Mouse (Mus musculus): ENCODE data around the gene 1700018B08Rik. TPM values are rescaled to one million over a fixed set of nuclear protein-coding genes. Genes with fewer than 3 reads are reported as not detected.
A peak's percentile ranks its signal among the peaks of the same experiment; 100 is the strongest.

Gene 1700018B08Rik
- total RNA-seq, 1 experiment, result 2.6 TPM

DNA sequence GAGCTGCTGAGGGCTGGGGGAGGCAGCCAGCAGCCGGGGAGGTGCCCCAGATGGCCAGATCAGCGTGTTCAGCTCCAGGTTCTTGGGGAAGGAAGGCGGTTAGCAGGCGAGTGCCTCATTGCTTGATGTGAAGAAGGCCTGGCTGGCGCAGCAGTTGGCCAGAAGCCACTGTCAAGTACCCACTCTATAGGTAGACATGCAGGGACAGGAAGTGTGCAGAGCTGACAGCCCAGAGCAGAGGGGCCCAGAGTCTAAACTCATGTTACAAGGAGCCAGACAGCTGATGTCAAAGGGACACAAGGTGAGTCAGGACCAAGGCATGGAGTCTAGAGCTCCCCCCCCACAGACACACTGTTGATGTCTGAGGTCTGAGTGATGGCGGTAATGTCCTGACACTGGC is 5.9 kb upstream of the 1700018B08Rik start:
- Histone ChIP-seq H3K27ac (ENCODE audit: insufficient read depth, low read depth, low read length, poor library complexity, severe bottlenecking) (no peak overlapping the region), H3K4me1 (ENCODE audit: control insufficient read depth in 2 of 2, insufficient read depth in 2 of 2, low read length in 2 of 2, poor library complexity in 1 of 2) (peaks cover 0 to 13% of the 10 kb centered on the region in 2 experiments; a peak in 2 of 4 replicates), H3K9ac (ENCODE audit: insufficient read depth, low read depth, low read length, poor library complexity, severe bottlenecking) (no peak overlapping the region), H3K36me3 (ENCODE audit: control insufficient read depth, insufficient read depth, low read length, poor library complexity, severe bottlenecking) (peaks cover 27% of the 10 kb centered on the region), H3K4me3 (ENCODE audit: insufficient read depth in 1 of 2, low read depth in 1 of 2, low read length in 2 of 2, poor library complexity in 1 of 2, severe bottlenecking in 1 of 2) (no peak overlapping the region), H3K9me3 (ENCODE audit: control insufficient read depth, insufficient read depth, low read depth, low read length) (no peaks in the 10 kb centered on the region)
- no peak for TF ChIP-seq ZNF384 (IDR thresholded peaks at IDR 0.05; ENCODE audit: low read depth, low read length)
- no peak for TF ChIP-seq ZC3H11A (IDR thresholded peaks at IDR 0.05; ENCODE audit: borderline replicate concordance, low read depth, low read length)
- no peak for DNase-seq (ENCODE audit: low read depth, low spot score)
- in situ Hi-C loops (cut with MboI; ENCODE audit: low sequenced_read_pairs in 2 of 2, unreplicated experiment in 2 of 2), result no loop called here

DNA sequence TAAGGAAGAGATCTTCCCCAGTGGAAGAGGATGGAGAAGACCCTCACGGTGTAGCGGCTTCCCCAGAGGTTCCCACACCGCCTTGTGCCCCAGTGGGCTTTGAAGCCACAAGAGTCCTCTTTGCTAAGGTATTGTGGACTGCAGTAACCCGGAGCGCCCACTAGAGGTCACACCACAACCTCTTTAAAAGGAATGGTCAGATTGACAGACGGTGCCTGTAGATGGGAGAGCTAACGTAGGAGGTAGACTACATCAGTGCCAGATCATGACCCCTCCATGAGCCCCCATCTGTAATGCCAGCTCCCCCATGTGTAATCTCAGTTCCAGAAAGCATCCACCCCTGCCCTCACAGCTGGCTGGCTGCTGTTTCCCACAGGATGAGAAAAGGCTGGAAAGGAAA is 3.0 kb upstream of the 1700018B08Rik start:
- Histone ChIP-seq H3K9ac (ENCODE audit: insufficient read depth, low read depth, low read length, poor library complexity, severe bottlenecking) (no peak overlapping the region), H3K36me3 (ENCODE audit: control insufficient read depth, insufficient read depth, low read length, poor library complexity, severe bottlenecking) (peaks cover 9% of the 10 kb centered on the region; the same call in 1 of the 2 replicates), H3K9me3 (ENCODE audit: control insufficient read depth, insufficient read depth, low read depth, low read length) (no peaks in the 10 kb centered on the region), H3K27ac (ENCODE audit: insufficient read depth, low read depth, low read length, poor library complexity, severe bottlenecking) (no peak overlapping the region), H3K4me3 (ENCODE audit: insufficient read depth in 1 of 2, low read depth in 1 of 2, low read length in 2 of 2, poor library complexity in 1 of 2, severe bottlenecking in 1 of 2) (no peak overlapping the region), H3K4me1 (ENCODE audit: control insufficient read depth in 2 of 2, insufficient read depth in 2 of 2, low read length in 2 of 2, poor library complexity in 1 of 2) (peaks cover 0 to 16% of the 10 kb centered on the region in 2 experiments; a peak in 2 of 4 replicates)
- DNase-seq (ENCODE audit: low read depth, low spot score), result peak; percentile 78
- TF ChIP-seq ZC3H11A (IDR thresholded peaks at IDR 0.05; ENCODE audit: borderline replicate concordance, low read depth, low read length) (peak; percentile 83; the same call in 1 of the 2 replicates), MAFK (IDR thresholded peaks at IDR 0.05; ENCODE audit: insufficient read depth, low read depth, low read length) (no peak)
- in situ Hi-C loops (cut with MboI; ENCODE audit: low sequenced_read_pairs in 2 of 2, unreplicated experiment in 2 of 2), result no loop called here

DNA sequence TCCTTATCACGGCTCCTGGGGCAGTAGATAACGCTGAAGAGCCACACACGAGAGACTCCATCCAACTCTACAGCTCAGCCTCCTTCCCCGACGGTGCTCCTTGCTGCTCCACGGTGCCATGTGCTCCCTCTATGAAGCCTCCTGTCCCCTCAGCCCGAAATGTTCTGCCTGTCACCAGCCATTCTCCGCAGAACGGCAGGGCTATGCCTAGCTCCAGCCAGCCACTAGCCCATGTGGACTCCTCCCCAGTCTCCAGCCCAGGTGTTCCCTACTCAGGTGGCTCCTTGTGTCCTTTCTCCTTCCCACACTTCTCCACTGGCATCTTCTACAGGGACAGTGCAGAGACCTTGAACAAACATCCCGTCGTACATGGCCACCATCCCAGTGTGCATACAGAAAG is 816 bp upstream of the 1700018B08Rik start:
- Histone ChIP-seq H3K4me3 (ENCODE audit: insufficient read depth in 1 of 2, low read depth in 1 of 2, low read length in 2 of 2, poor library complexity in 1 of 2, severe bottlenecking in 1 of 2) (no peak overlapping the region), H3K27ac (ENCODE audit: insufficient read depth, low read depth, low read length, poor library complexity, severe bottlenecking) (no peak overlapping the region), H3K9ac (ENCODE audit: insufficient read depth, low read depth, low read length, poor library complexity, severe bottlenecking) (no peak overlapping the region), H3K36me3 (ENCODE audit: control insufficient read depth, insufficient read depth, low read length, poor library complexity, severe bottlenecking) (no peaks in the 10 kb centered on the region), H3K4me1 (ENCODE audit: control insufficient read depth in 2 of 2, insufficient read depth in 2 of 2, low read length in 2 of 2, poor library complexity in 1 of 2) (peaks cover 0 to 3% of the 10 kb centered on the region in 2 experiments; a peak in 1 of 4 replicates), H3K9me3 (ENCODE audit: control insufficient read depth, insufficient read depth, low read depth, low read length) (no peaks in the 10 kb centered on the region)
- TF ChIP-seq ZC3H11A (IDR thresholded peaks at IDR 0.05; ENCODE audit: borderline replicate concordance, low read depth, low read length) (no peak), ZNF384 (IDR thresholded peaks at IDR 0.05; ENCODE audit: low read depth, low read length) (no peak), MAFK (IDR thresholded peaks at IDR 0.05; ENCODE audit: insufficient read depth, low read depth, low read length) (no peak), CHD2 (IDR thresholded peaks at IDR 0.05; ENCODE audit: low read depth, low read length) (no peak), HCFC1 (IDR thresholded peaks at IDR 0.05; ENCODE audit: borderline replicate concordance, insufficient read depth, low read length) (no peak)
- in situ Hi-C loops (cut with MboI; ENCODE audit: low sequenced_read_pairs in 2 of 2, unreplicated experiment in 2 of 2), result no loop called here
- no peak for DNase-seq (ENCODE audit: low read depth, low spot score)

DNA sequence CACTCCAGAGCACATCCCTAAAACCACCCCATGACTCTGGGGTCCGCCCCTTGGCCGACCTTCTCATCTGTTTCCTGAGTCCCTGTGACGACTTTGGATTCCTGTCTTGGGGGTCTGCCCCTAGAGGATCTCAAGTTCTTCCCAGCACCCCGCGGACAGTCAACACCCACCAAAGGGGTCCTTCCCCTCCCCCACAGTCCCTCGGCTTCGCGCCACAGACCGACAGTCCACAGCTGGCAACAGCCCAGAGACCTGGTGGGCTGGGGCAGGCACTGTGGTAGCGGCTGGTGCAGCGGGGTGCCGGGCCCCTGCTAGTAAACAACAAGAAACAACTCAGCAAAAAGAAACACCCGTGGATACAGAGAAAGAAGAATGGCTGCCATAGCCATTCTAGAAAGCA is 1.2 kb downstream of the 1700018B08Rik start:
- TF ChIP-seq ZNF384 (IDR thresholded peaks at IDR 0.05; ENCODE audit: low read depth, low read length) (no peak), ZC3H11A (IDR thresholded peaks at IDR 0.05; ENCODE audit: borderline replicate concordance, low read depth, low read length) (no peak), HCFC1 (IDR thresholded peaks at IDR 0.05; ENCODE audit: borderline replicate concordance, insufficient read depth, low read length) (no peak), CHD2 (IDR thresholded peaks at IDR 0.05; ENCODE audit: low read depth, low read length) (no peak), MAFK (IDR thresholded peaks at IDR 0.05; ENCODE audit: insufficient read depth, low read depth, low read length) (no peak)
- no peak overlapping the region for H3K27ac ChIP-seq (ENCODE audit: insufficient read depth, low read depth, low read length, poor library complexity, severe bottlenecking)
- H3K4me1 ChIP-seq (ENCODE audit: control insufficient read depth in 2 of 2, insufficient read depth in 2 of 2, low read length in 2 of 2, poor library complexity in 1 of 2), result peaks cover 0 to 3% of the 10 kb centered on the region in 2 experiments; a peak in 1 of 4 replicates
- H3K4me3 ChIP-seq (ENCODE audit: insufficient read depth in 1 of 2, low read depth in 1 of 2, low read length in 2 of 2, poor library complexity in 1 of 2, severe bottlenecking in 1 of 2), result peak overlapping the region; percentile 73 to 85; a peak in 3 of 4 replicates
- no peaks in the 10 kb centered on the region for H3K36me3 ChIP-seq (ENCODE audit: control insufficient read depth, insufficient read depth, low read length, poor library complexity, severe bottlenecking)
- no peak for DNase-seq (ENCODE audit: low read depth, low spot score)
- in situ Hi-C loops (cut with MboI; ENCODE audit: low sequenced_read_pairs in 2 of 2, unreplicated experiment in 2 of 2), result no loop called here
- H3K9ac ChIP-seq (ENCODE audit: insufficient read depth, low read depth, low read length, poor library complexity, severe bottlenecking), result peak overlapping the region; percentile 84
- no peaks in the 10 kb centered on the region for H3K9me3 ChIP-seq (ENCODE audit: control insufficient read depth, insufficient read depth, low read depth, low read length)

DNA sequence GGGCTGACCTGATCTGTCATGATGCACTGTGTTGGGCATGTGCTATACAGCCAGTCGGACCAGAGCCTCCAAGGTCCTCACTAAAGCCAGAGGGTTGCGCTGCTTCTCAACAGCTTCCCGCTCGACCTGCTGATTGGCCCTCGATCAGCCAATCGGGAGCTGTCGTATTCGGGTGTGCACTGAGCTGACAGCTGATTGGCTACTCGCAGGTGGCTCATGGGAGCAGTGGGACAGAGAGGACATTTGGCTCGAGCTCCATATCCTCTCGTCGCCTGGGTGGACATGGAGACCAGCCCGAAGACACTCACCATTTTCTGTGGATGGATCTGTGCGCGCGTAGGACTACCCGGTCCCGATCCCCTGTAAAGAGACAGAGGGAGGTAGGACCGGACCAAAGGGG is 2.3 kb downstream of the 1700018B08Rik start:
- Histone ChIP-seq H3K9ac (ENCODE audit: insufficient read depth, low read depth, low read length, poor library complexity, severe bottlenecking) (peak overlapping the region; percentile 84), H3K4me3 (ENCODE audit: insufficient read depth in 1 of 2, low read depth in 1 of 2, low read length in 2 of 2, poor library complexity in 1 of 2, severe bottlenecking in 1 of 2) (peak overlapping the region; percentile 73 to 85), H3K36me3 (ENCODE audit: control insufficient read depth, insufficient read depth, low read length, poor library complexity, severe bottlenecking) (no peaks in the 10 kb centered on the region), H3K9me3 (ENCODE audit: control insufficient read depth, insufficient read depth, low read depth, low read length) (no peaks in the 10 kb centered on the region), H3K27ac (ENCODE audit: insufficient read depth, low read depth, low read length, poor library complexity, severe bottlenecking) (no peak overlapping the region), H3K4me1 (ENCODE audit: control insufficient read depth in 2 of 2, insufficient read depth in 2 of 2, low read length in 2 of 2, poor library complexity in 1 of 2) (peaks cover 0 to 3% of the 10 kb centered on the region in 2 experiments; a peak in 1 of 4 replicates)
- TF ChIP-seq MAFK (IDR thresholded peaks at IDR 0.05; ENCODE audit: insufficient read depth, low read depth, low read length) (no peak), CHD2 (IDR thresholded peaks at IDR 0.05; ENCODE audit: low read depth, low read length) (peak; percentile 82)
- DNase-seq (ENCODE audit: low read depth, low spot score), result no peak
- in situ Hi-C loops (cut with MboI; ENCODE audit: low sequenced_read_pairs in 2 of 2, unreplicated experiment in 2 of 2), result no loop called here

All from ES-E14 (cell line).